Comparison of ENCODE assay signal across 9 mouse cellular contexts in genomic region chr3:35688781-35689180, GRCm38 (mm10).
DNase-seq lines count a peak whose midpoint lies in the region; ATAC-seq and TF ChIP-seq lines count a peak whose summit lies in the region.
"Had no signal": no experiment of that assay in that cellular context is flagged by ENCODE, and none has a peak within 500 bp of the region (broad histone marks: within the 10 kb centered on the region; RNA-seq: fewer than 3 reads in every experiment).

No protein-coding gene starts in this region.

- no peak overlapping the region for H3K9ac ChIP-seq in limb, embryonic 11.5 days (ENCODE audit: low read length)
- no peak overlapping the region for H3K9ac ChIP-seq in lung, embryonic 16.5 days (ENCODE audit: low read length)

- DNase-seq in limb, embryonic 11.5 days (ENCODE audit: low spot score): peak; percentile 30
- no peak for DNase-seq in limb, embryonic 10.5 days (ENCODE audit: low spot score)
- peak; percentile 19 for DNase-seq in Muller cell, postnatal 12 days (ENCODE audit: inconsistent ontology term)
- peak; percentile 69 for DNase-seq in embryo, embryonic 11 days
- peak; percentile 31 for DNase-seq in kidney, adult 2 months
- DNase-seq in right cerebral cortex, postnatal 4 days: peak; percentile 6
- DNase-seq in urinary bladder, adult 2 months (ENCODE audit: low spot score): no peak

- peak; percentile 67 for TF ChIP-seq CTCF in kidney, adult 2 months (conservative IDR thresholded peaks at IDR 0.05; ENCODE audit: insufficient read depth, insufficient read length, low read depth, low read length)

- H3K4me1 ChIP-seq in limb, embryonic 11.5 days (ENCODE audit: control insufficient read depth, insufficient read depth, low read length): no peaks in the 10 kb centered on the region
- no peaks in the 10 kb centered on the region for H3K4me1 ChIP-seq in limb, embryonic 10.5 days
- H3K4me1 ChIP-seq in kidney, adult 2 months (ENCODE audit: control insufficient read depth, insufficient read depth, low read length): no peaks in the 10 kb centered on the region
- no peaks in the 10 kb centered on the region for H3K4me1 ChIP-seq in lung, embryonic 16.5 days (replicated peaks; ENCODE audit: control insufficient read depth, insufficient read depth, low read length)

- 20% methylated on average over 4 of the region's 4 CpGs for WGBS in limb, embryonic 11.5 days
- 29% methylated on average over 4 of the region's 4 CpGs for WGBS in limb, embryonic 10.5 days
- WGBS in kidney, adult 2 months: 10% methylated on average over 4 of the region's 4 CpGs
- WGBS in lung, embryonic 16.5 days: 10% methylated on average over 4 of the region's 4 CpGs

- H3K4me2 ChIP-seq in limb, embryonic 11.5 days (ENCODE audit: low read depth, severe bottlenecking): no peak overlapping the region
- H3K4me2 ChIP-seq in lung, embryonic 16.5 days (ENCODE audit: low read depth, low read length): no peak overlapping the region

- no peak overlapping the region for H3K27ac ChIP-seq in limb, embryonic 11.5 days (replicated peaks; ENCODE audit: low read depth, low read length)
- H3K27ac ChIP-seq in limb, embryonic 10.5 days: no peak overlapping the region
- H3K27ac ChIP-seq in kidney, adult 2 months (ENCODE audit: insufficient read depth, low read depth, low read length): no peak overlapping the region
- no peak overlapping the region for H3K27ac ChIP-seq in lung, embryonic 16.5 days (ENCODE audit: low read length)

- H3K27me3 ChIP-seq in limb, embryonic 11.5 days (ENCODE audit: control insufficient read depth, insufficient read depth, low read length): no peaks in the 10 kb centered on the region
- H3K27me3 ChIP-seq in limb, embryonic 10.5 days (ENCODE audit: low read depth, poor library complexity, severe bottlenecking): no peaks in the 10 kb centered on the region
- no peaks in the 10 kb centered on the region for H3K27me3 ChIP-seq in kidney, adult 2 months (replicated peaks; ENCODE audit: control insufficient read depth, insufficient read depth, low read length)
- H3K27me3 ChIP-seq in lung, embryonic 16.5 days (ENCODE audit: control insufficient read depth, insufficient read depth, low read depth, low read length): no peaks in the 10 kb centered on the region

- no peak for ATAC-seq in limb, embryonic 11.5 days (ENCODE audit: insufficient number of reproducible peaks, low FRiP score, low TSS enrichment, low read depth)
- peak; percentile 60 for ATAC-seq in lung, embryonic 16.5 days (ENCODE audit: low read depth)

- no peaks in the 10 kb centered on the region for H3K9me3 ChIP-seq in limb, embryonic 11.5 days (ENCODE audit: control insufficient read depth, low read length)
- no peaks in the 10 kb centered on the region for H3K9me3 ChIP-seq in limb, embryonic 10.5 days (replicated peaks)
- no peaks in the 10 kb centered on the region for H3K9me3 ChIP-seq in lung, embryonic 16.5 days (ENCODE audit: control insufficient read depth, low read length)

- no peak overlapping the region for H3K4me3 ChIP-seq in limb, embryonic 11.5 days (ENCODE audit: low read depth, low read length)
- H3K4me3 ChIP-seq in limb, embryonic 10.5 days: no peak overlapping the region
- H3K4me3 ChIP-seq in kidney, adult 2 months (ENCODE audit: insufficient read depth, low read depth, low read length): no peak overlapping the region
- H3K4me3 ChIP-seq in lung, embryonic 16.5 days (ENCODE audit: low read length): no peak overlapping the region
- H3K4me3 ChIP-seq: erythroblast, embryonic 14.5 days had no signal

- no peaks in the 10 kb centered on the region for H3K36me3 ChIP-seq in limb, embryonic 11.5 days (ENCODE audit: control insufficient read depth, insufficient read depth, low read length)
- no peaks in the 10 kb centered on the region for H3K36me3 ChIP-seq in limb, embryonic 10.5 days
- H3K36me3 ChIP-seq in kidney, adult 2 months (ENCODE audit: control insufficient read depth, insufficient read depth, low read length): no peaks in the 10 kb centered on the region
- no peaks in the 10 kb centered on the region for H3K36me3 ChIP-seq in lung, embryonic 16.5 days (ENCODE audit: control insufficient read depth, insufficient read depth, low read length)

- no peak for TF ChIP-seq POLR2A in kidney, adult 2 months (IDR thresholded peaks at IDR 0.05; ENCODE audit: low read depth, low read length)

Comparison
In these comparisons a context has a peak if more than half of its experiments do, and no peak if none do; other contexts are left out.
1. DNase-seq: peak in limb, embryonic 11.5 days (single experiment), Muller cell, postnatal 12 days (single experiment), embryo, embryonic 11 days (single experiment), kidney, adult 2 months (single experiment) and right cerebral cortex, postnatal 4 days (single experiment); none in limb, embryonic 10.5 days (single experiment) and urinary bladder, adult 2 months (single experiment).